Mouse (Mus musculus): Measurements from ENCODE around the gene Wdr11. TPM values are rescaled to one million over a fixed set of nuclear protein-coding genes. Genes with fewer than 3 reads are reported as not detected.

Gene Wdr11
- polyA plus RNA-seq, 1 experiment from 2014 or later: 49.5 TPM

GRCm38 (mm10) chr7:129630351-129630750 is 38.7 kb downstream of the Wdr11 start:
- no peaks in the 10 kb centered on the region for H3K27me3 ChIP-seq (ENCODE audit: control insufficient read depth, insufficient read depth, low read length)
- no peak overlapping the region for H3K4me2 ChIP-seq (replicated peaks; ENCODE audit: low read depth, low read length)
- no peaks in the 10 kb centered on the region for H3K4me1 ChIP-seq (ENCODE audit: control insufficient read depth, insufficient read depth, low read length)
- ATAC-seq (ENCODE audit: low FRiP score, low TSS enrichment): no peak
- 97% methylated on average over 7 of the region's 7 CpGs for WGBS
- peaks cover 92% of the 10 kb centered on the region for H3K36me3 ChIP-seq (ENCODE audit: control insufficient read depth, insufficient read depth, low read length)
- no peak overlapping the region for H3K27ac ChIP-seq (ENCODE audit: low read depth, low read length)
- no peak overlapping the region for H3K4me3 ChIP-seq (ENCODE audit: low read length)
- H3K9ac ChIP-seq (ENCODE audit: low read depth, low read length): no peak overlapping the region
- no peaks in the 10 kb centered on the region for H3K9me3 ChIP-seq (ENCODE audit: control insufficient read depth, low read length)

GRCm38 (mm10) chr7:129631453-129631852 is 39.8 kb downstream of the Wdr11 start:
- Histone ChIP-seq H3K36me3 (ENCODE audit: control insufficient read depth, insufficient read depth, low read length) (peaks cover 91% of the 10 kb centered on the region), H3K27ac (ENCODE audit: low read depth, low read length) (no peak overlapping the region), H3K4me3 (ENCODE audit: low read length) (no peak overlapping the region), H3K9me3 (ENCODE audit: control insufficient read depth, low read length) (no peaks in the 10 kb centered on the region), H3K27me3 (ENCODE audit: control insufficient read depth, insufficient read depth, low read length) (no peaks in the 10 kb centered on the region), H3K9ac (ENCODE audit: low read depth, low read length) (no peak overlapping the region), H3K4me1 (ENCODE audit: control insufficient read depth, insufficient read depth, low read length) (no peaks in the 10 kb centered on the region), H3K4me2 (replicated peaks; ENCODE audit: low read depth, low read length) (no peak overlapping the region)
- WGBS: 91% methylated on average over 6 of the region's 6 CpGs
- ATAC-seq (ENCODE audit: low FRiP score, low TSS enrichment): no peak

GRCm38 (mm10) chr7:129635898-129636640 is 44.4 kb downstream of the Wdr11 start:
- no peak overlapping the region for H3K9ac ChIP-seq (ENCODE audit: low read depth, low read length)
- no peaks in the 10 kb centered on the region for H3K27me3 ChIP-seq (ENCODE audit: control insufficient read depth, insufficient read depth, low read length)
- H3K27ac ChIP-seq (ENCODE audit: low read depth, low read length): no peak overlapping the region
- H3K4me2 ChIP-seq (replicated peaks; ENCODE audit: low read depth, low read length): no peak overlapping the region
- H3K4me3 ChIP-seq (ENCODE audit: low read length): no peak overlapping the region
- no peaks in the 10 kb centered on the region for H3K9me3 ChIP-seq (ENCODE audit: control insufficient read depth, low read length)
- ATAC-seq (ENCODE audit: low FRiP score, low TSS enrichment): no peak
- H3K4me1 ChIP-seq (ENCODE audit: control insufficient read depth, insufficient read depth, low read length): no peaks in the 10 kb centered on the region
- peaks cover 53% of the 10 kb centered on the region for H3K36me3 ChIP-seq (ENCODE audit: control insufficient read depth, insufficient read depth, low read length)
- WGBS: 56% methylated on average over 12 of the region's 12 CpGs

GRCm38 (mm10) chr7:129636992-129637391 is 45.3 kb downstream of the Wdr11 start:
- H3K27me3 ChIP-seq (ENCODE audit: control insufficient read depth, insufficient read depth, low read length): no peaks in the 10 kb centered on the region
- H3K27ac ChIP-seq (ENCODE audit: low read depth, low read length): no peak overlapping the region
- no peaks in the 10 kb centered on the region for H3K4me1 ChIP-seq (ENCODE audit: control insufficient read depth, insufficient read depth, low read length)
- H3K9me3 ChIP-seq (ENCODE audit: control insufficient read depth, low read length): no peaks in the 10 kb centered on the region
- ATAC-seq (ENCODE audit: low FRiP score, low TSS enrichment): no peak
- peaks cover 44% of the 10 kb centered on the region for H3K36me3 ChIP-seq (ENCODE audit: control insufficient read depth, insufficient read depth, low read length)
- no peak overlapping the region for H3K4me3 ChIP-seq (ENCODE audit: low read length)
- no peak overlapping the region for H3K4me2 ChIP-seq (replicated peaks; ENCODE audit: low read depth, low read length)
- H3K9ac ChIP-seq (ENCODE audit: low read depth, low read length): no peak overlapping the region
- 62% methylated on average over 9 of the region's 9 CpGs for WGBS

DNA sequence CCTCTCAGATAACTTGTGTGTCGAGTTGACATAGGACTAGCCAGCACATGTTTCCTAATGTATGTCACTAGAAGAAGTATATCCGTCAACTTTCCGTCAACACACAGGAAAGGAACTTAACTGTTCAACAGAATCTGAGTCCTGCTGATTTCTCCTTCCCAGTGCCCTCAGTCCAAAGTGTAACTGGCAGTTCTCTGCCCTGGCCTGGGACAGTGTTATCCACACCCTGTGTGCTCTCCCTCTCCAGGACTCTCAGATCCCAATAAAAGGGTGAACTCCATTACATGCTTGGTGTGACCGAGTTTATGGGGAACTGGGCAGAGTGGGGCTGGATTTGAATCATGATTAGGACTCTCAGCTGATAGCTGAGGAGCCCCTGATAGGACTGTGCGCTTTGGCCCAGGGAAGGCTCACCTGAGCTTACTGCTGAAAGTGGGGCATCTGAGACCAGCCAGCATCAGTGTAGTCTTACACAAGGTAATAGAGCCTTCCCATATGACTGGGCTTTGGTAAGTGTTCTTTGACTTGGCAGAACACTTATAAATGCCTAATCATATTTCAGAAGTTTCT is 46.3 kb downstream of the Wdr11 start:
- no peak overlapping the region for H3K4me2 ChIP-seq (replicated peaks; ENCODE audit: low read depth, low read length)
- H3K4me3 ChIP-seq (ENCODE audit: low read length): no peak overlapping the region
- WGBS: 80% methylated on average over 5 of the region's 5 CpGs
- peaks cover 34% of the 10 kb centered on the region for H3K36me3 ChIP-seq (ENCODE audit: control insufficient read depth, insufficient read depth, low read length)
- H3K9me3 ChIP-seq (ENCODE audit: control insufficient read depth, low read length): no peaks in the 10 kb centered on the region
- no peak overlapping the region for H3K9ac ChIP-seq (ENCODE audit: low read depth, low read length)
- ATAC-seq (ENCODE audit: low FRiP score, low TSS enrichment): no peak
- H3K27ac ChIP-seq (ENCODE audit: low read depth, low read length): no peak overlapping the region
- H3K27me3 ChIP-seq (ENCODE audit: control insufficient read depth, insufficient read depth, low read length): no peaks in the 10 kb centered on the region
- no peaks in the 10 kb centered on the region for H3K4me1 ChIP-seq (ENCODE audit: control insufficient read depth, insufficient read depth, low read length)

DNA sequence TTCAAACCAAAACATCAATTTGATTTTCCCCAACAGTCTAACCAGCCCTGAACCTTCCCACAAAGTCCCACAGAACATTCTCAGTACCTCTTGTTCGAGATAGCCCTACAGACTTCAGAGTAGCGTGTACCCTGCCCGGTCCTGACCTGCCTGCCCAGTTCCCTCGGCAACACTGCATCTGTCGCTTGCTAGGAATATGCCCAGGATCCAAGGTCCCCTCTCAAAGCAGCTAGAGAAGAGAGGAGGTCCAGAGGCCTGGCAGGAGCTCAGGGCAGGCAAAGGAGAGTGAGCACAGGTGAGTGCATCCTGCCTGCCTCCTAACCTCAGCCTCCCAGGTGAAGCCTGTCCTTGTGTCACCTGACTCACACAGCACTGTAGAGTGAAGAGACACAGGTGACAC is 47.3 kb downstream of the Wdr11 start:
- H3K27me3 ChIP-seq (ENCODE audit: control insufficient read depth, insufficient read depth, low read length): no peaks in the 10 kb centered on the region
- 91% methylated on average over 5 of the region's 5 CpGs for WGBS
- H3K9me3 ChIP-seq (ENCODE audit: control insufficient read depth, low read length): no peaks in the 10 kb centered on the region
- no peak overlapping the region for H3K4me2 ChIP-seq (replicated peaks; ENCODE audit: low read depth, low read length)
- no peak overlapping the region for H3K27ac ChIP-seq (ENCODE audit: low read depth, low read length)
- H3K36me3 ChIP-seq (ENCODE audit: control insufficient read depth, insufficient read depth, low read length): peaks cover 25% of the 10 kb centered on the region
- ATAC-seq (ENCODE audit: low FRiP score, low TSS enrichment): no peak
- no peak overlapping the region for H3K4me3 ChIP-seq (ENCODE audit: low read length)
- H3K9ac ChIP-seq (ENCODE audit: low read depth, low read length): no peak overlapping the region
- H3K4me1 ChIP-seq (ENCODE audit: control insufficient read depth, insufficient read depth, low read length): no peaks in the 10 kb centered on the region

GRCm38 (mm10) chr7:129639833-129640232 is 48.2 kb downstream of the Wdr11 start:
- Histone ChIP-seq H3K36me3 (ENCODE audit: control insufficient read depth, insufficient read depth, low read length) (peaks cover 17% of the 10 kb centered on the region), H3K4me2 (replicated peaks; ENCODE audit: low read depth, low read length) (no peak overlapping the region), H3K27me3 (ENCODE audit: control insufficient read depth, insufficient read depth, low read length) (no peaks in the 10 kb centered on the region), H3K4me1 (ENCODE audit: control insufficient read depth, insufficient read depth, low read length) (no peaks in the 10 kb centered on the region), H3K4me3 (ENCODE audit: low read length) (no peak overlapping the region), H3K27ac (ENCODE audit: low read depth, low read length) (no peak overlapping the region), H3K9me3 (ENCODE audit: control insufficient read depth, low read length) (no peaks in the 10 kb centered on the region), H3K9ac (ENCODE audit: low read depth, low read length) (no peak overlapping the region)
- 79% methylated on average over 6 of the region's 6 CpGs for WGBS
- no peak for ATAC-seq (ENCODE audit: low FRiP score, low TSS enrichment)

GRCm38 (mm10) chr7:129643290-129643689 is 51.6 kb downstream of the Wdr11 start:
- Histone ChIP-seq H3K9ac (ENCODE audit: low read depth, low read length) (no peak overlapping the region), H3K4me3 (ENCODE audit: low read length) (no peak overlapping the region), H3K27ac (ENCODE audit: low read depth, low read length) (no peak overlapping the region), H3K27me3 (ENCODE audit: control insufficient read depth, insufficient read depth, low read length) (no peaks in the 10 kb centered on the region), H3K4me2 (replicated peaks; ENCODE audit: low read depth, low read length) (no peak overlapping the region), H3K4me1 (ENCODE audit: control insufficient read depth, insufficient read depth, low read length) (no peaks in the 10 kb centered on the region; the same call in 1 of the 2 replicates), H3K9me3 (ENCODE audit: control insufficient read depth, low read length) (no peaks in the 10 kb centered on the region), H3K36me3 (ENCODE audit: control insufficient read depth, insufficient read depth, low read length) (no peaks in the 10 kb centered on the region)
- 93% methylated on average over 4 of the region's 4 CpGs for WGBS
- no peak for ATAC-seq (ENCODE audit: low FRiP score, low TSS enrichment)

- 80% methylated on average over 7 of the region's 7 CpGs for WGBS
- Histone ChIP-seq H3K36me3 (ENCODE audit: control insufficient read depth, insufficient read depth, low read length) (no peaks in the 10 kb centered on the region), H3K27ac (ENCODE audit: low read depth, low read length) (no peak overlapping the region), H3K4me1 (ENCODE audit: control insufficient read depth, insufficient read depth, low read length) (peaks cover 4% of the 10 kb centered on the region; the same call in 1 of the 2 replicates), H3K9ac (ENCODE audit: low read depth, low read length) (no peak overlapping the region), H3K27me3 (ENCODE audit: control insufficient read depth, insufficient read depth, low read length) (no peaks in the 10 kb centered on the region), H3K4me3 (ENCODE audit: low read length) (no peak overlapping the region), H3K9me3 (ENCODE audit: control insufficient read depth, low read length) (no peaks in the 10 kb centered on the region), H3K4me2 (replicated peaks; ENCODE audit: low read depth, low read length) (no peak overlapping the region)
- ATAC-seq (ENCODE audit: low FRiP score, low TSS enrichment): no peak
Observed at GRCm38 (mm10) chr7:129647798-129648197, 56.1 kb downstream of the Wdr11 start.
